Mouse (Mus musculus): ENCODE data around the gene Rnf151. TPM values are rescaled to one million over a fixed set of nuclear protein-coding genes. Genes with fewer than 3 reads are reported as not detected.

Rnf151 gene
- polyA plus RNA-seq, 1 experiment from 2014 or later = not detected

DNA sequence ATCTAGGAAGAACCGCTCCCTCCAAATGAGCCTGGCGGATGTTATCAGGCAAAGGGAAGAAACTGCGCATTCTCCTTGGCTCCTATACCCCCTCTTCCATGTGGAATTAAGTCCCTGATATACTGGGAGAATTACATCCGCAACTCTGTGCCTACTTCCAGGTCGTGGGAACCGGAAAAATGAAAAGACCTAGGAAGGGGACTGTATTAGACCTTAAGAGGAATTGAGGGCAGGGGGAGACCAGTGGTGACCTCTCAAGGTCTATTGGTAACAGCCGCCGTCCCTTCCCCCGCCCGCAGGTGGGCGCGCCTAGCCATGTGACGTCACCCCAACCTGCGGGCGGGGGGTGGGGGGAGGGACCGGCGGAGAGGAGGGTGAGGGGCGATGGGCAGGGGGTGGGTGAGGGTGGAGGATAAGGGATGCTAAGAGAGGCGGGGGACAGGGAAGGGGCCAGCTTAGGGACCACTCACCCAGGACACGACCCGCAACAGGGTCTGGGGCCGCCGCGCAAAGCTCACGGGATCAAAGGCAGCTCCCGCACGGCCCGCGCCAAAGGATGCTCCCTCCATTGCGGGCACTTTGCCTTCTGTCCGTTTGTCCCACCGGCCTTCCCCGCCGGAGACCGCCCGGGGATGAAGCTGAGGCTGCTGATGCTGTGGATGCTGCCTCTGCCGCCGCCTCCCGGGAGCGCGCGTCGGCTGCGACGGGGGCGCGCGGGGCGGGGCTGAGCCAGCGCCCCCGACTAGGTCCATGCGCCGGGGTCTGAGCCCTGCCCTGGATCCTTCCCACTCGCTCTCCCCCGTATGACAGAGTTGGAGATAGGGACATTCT is 28.4 kb downstream of the Rnf151 start, which contains the start of gene Syngr3:
Gene Syngr3 (minus strand): TSS at position 705 of the 831 bp plus-strand sequence.
- under 1% methylated on average over 54 of the region's 55 CpGs for WGBS
- no peak for TF ChIP-seq CTCF (IDR thresholded peaks at IDR 0.05; ENCODE audit: low read depth)
- peaks cover 14% of the 10 kb centered on the region for H3K27me3 ChIP-seq (ENCODE audit: insufficient read depth, low read length)
- DNase-seq (ENCODE audit: low spot score) = no peak
- H3K36me3 ChIP-seq (ENCODE audit: insufficient read depth, low read length) = 0 out of 2 replicates have a peak, but pooled peaks cover 9% of the 10 kb centered on the region
- no peak for ATAC-seq (replicated peaks; ENCODE audit: low FRiP score, low read depth)
- H3K27ac ChIP-seq = no peak within 1 kb of the TSS
- peak within 1 kb of the TSS; percentile 49; the same call in 1 of the 2 replicates for H3K9ac ChIP-seq (ENCODE audit: low read depth, low read length)
- peak within 1 kb of the TSS; percentile 89 for H3K4me2 ChIP-seq (ENCODE audit: low read length)
- no peaks in the 10 kb centered on the region for H3K9me3 ChIP-seq (replicated peaks; ENCODE audit: low read length)
- peak within 1 kb of the TSS; percentile 43 for H3K4me3 ChIP-seq (replicated peaks; ENCODE audit: low read depth, low read length)
- peaks cover 15% of the 10 kb centered on the region for H3K4me1 ChIP-seq (replicated peaks; ENCODE audit: insufficient read depth, low read length)

- H3K4me2 ChIP-seq (ENCODE audit: low read length) = peak overlapping the region; percentile 61
- 21% methylated on average over 23 of the region's 23 CpGs for WGBS
- no peak for ATAC-seq (replicated peaks; ENCODE audit: low FRiP score, low read depth)
- no peaks in the 10 kb centered on the region for H3K9me3 ChIP-seq (replicated peaks; ENCODE audit: low read length)
- TF ChIP-seq CTCF (IDR thresholded peaks at IDR 0.05; ENCODE audit: low read depth) = no peak
- H3K36me3 ChIP-seq (ENCODE audit: insufficient read depth, low read length) = 0 out of 2 replicates have a peak, but pooled peaks cover 2% of the 10 kb centered on the region
- peak overlapping the region; percentile 32 for H3K4me3 ChIP-seq (replicated peaks; ENCODE audit: low read depth, low read length)
- peaks cover 15% of the 10 kb centered on the region for H3K4me1 ChIP-seq (replicated peaks; ENCODE audit: insufficient read depth, low read length)
- H3K27me3 ChIP-seq (ENCODE audit: insufficient read depth, low read length) = peaks cover 14% of the 10 kb centered on the region
- peak overlapping the region; percentile 40 for H3K9ac ChIP-seq (ENCODE audit: low read depth, low read length)
- DNase-seq (ENCODE audit: low spot score) = no peak
- H3K27ac ChIP-seq = no peak overlapping the region
These were observed 30.3 kb downstream of the Rnf151 start for GRCm38 (mm10) chr17:24687599-24687998.

GRCm38 (mm10) chr17:24687146-24687595 is 30.7 kb downstream of the Rnf151 start:
- no peak for DNase-seq (ENCODE audit: low spot score)

DNA sequence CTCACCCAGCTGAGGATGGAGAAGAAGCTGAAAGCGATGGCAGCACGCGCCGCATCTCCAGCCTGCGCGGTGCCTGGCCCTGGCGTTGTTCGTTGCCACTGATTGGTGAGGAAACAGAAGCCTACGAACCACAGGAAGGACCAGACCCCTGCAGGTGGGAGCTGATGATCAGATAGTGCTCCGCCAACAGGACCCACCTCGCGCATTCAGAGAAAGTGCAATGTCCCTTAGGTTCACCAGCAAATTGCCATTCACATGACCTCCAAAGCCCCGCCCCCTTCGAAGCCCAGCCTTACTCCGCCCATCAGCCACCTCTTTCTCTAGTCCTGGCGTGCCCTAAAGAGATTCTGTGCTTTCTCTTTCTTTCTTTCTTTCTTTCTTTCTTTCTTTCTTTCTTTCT is 31.3 kb downstream of the Rnf151 start:
- peak overlapping the region; percentile 1; the same call in 1 of the 2 replicates for H3K4me2 ChIP-seq (ENCODE audit: low read length)
- peaks cover 14% of the 10 kb centered on the region for H3K27me3 ChIP-seq (ENCODE audit: insufficient read depth, low read length)
- DNase-seq (ENCODE audit: low spot score) (peak; percentile 73), ATAC-seq (replicated peaks; ENCODE audit: low FRiP score, low read depth) (no peak)
- H3K4me3 ChIP-seq (replicated peaks; ENCODE audit: low read depth, low read length) = no peak overlapping the region
- no peak overlapping the region for H3K27ac ChIP-seq
- 0 out of 2 replicates have a peak, but pooled peaks cover 4% of the 10 kb centered on the region for H3K36me3 ChIP-seq (ENCODE audit: insufficient read depth, low read length)
- TF ChIP-seq CTCF (IDR thresholded peaks at IDR 0.05; ENCODE audit: low read depth) = no peak
- H3K9ac ChIP-seq (ENCODE audit: low read depth, low read length) = no peak overlapping the region
- H3K4me1 ChIP-seq (replicated peaks; ENCODE audit: insufficient read depth, low read length) = peaks cover 15% of the 10 kb centered on the region
- no peaks in the 10 kb centered on the region for H3K9me3 ChIP-seq (replicated peaks; ENCODE audit: low read length)
- 40% methylated on average over 16 of the region's 16 CpGs for WGBS

More at GRCm38 (mm10) chr17:24687146-24687595, 30.7 kb downstream of the Rnf151 start:
- under 1% methylated on average over 24 of the region's 25 CpGs for WGBS
- peaks cover 15% of the 10 kb centered on the region for H3K4me1 ChIP-seq (replicated peaks; ENCODE audit: insufficient read depth, low read length)
- H3K9me3 ChIP-seq (replicated peaks; ENCODE audit: low read length) = no peaks in the 10 kb centered on the region
- H3K4me2 ChIP-seq (ENCODE audit: low read length) = peak overlapping the region; percentile 61
- no peak overlapping the region for H3K27ac ChIP-seq
- peaks cover 14% of the 10 kb centered on the region for H3K27me3 ChIP-seq (ENCODE audit: insufficient read depth, low read length)
- peak overlapping the region; percentile 32 for H3K4me3 ChIP-seq (replicated peaks; ENCODE audit: low read depth, low read length)
- H3K9ac ChIP-seq (ENCODE audit: low read depth, low read length) = peak overlapping the region; percentile 40
- ATAC-seq (replicated peaks; ENCODE audit: low FRiP score, low read depth) = peak; percentile 52
- H3K36me3 ChIP-seq (ENCODE audit: insufficient read depth, low read length) = 0 out of 2 replicates have a peak, but pooled peaks cover 2% of the 10 kb centered on the region
- peak; percentile 20; the same call in 1 of the 2 replicates for TF ChIP-seq CTCF (IDR thresholded peaks at IDR 0.05; ENCODE audit: low read depth)

GRCm38 (mm10) chr17:24677500-24678080 is 40.3 kb downstream of the Rnf151 start:
- no peak for ATAC-seq (replicated peaks; ENCODE audit: low FRiP score, low read depth)
- Histone ChIP-seq H3K27ac (no peak overlapping the region), H3K4me1 (replicated peaks; ENCODE audit: insufficient read depth, low read length) (no peaks in the 10 kb centered on the region), H3K27me3 (ENCODE audit: insufficient read depth, low read length) (no peaks in the 10 kb centered on the region), H3K4me2 (ENCODE audit: low read length) (no peak overlapping the region), H3K9ac (ENCODE audit: low read depth, low read length) (no peak overlapping the region), H3K4me3 (replicated peaks; ENCODE audit: low read depth, low read length) (no peak overlapping the region), H3K9me3 (replicated peaks; ENCODE audit: low read length) (no peaks in the 10 kb centered on the region), H3K36me3 (ENCODE audit: insufficient read depth, low read length) (peaks cover 48% of the 10 kb centered on the region)
- no peak for TF ChIP-seq CTCF (IDR thresholded peaks at IDR 0.05; ENCODE audit: low read depth)
- 81% methylated on average over 24 of the region's 24 CpGs for WGBS
- no peak for DNase-seq (ENCODE audit: low spot score)

GRCm38 (mm10) chr17:24676877-24677276 is 41.0 kb downstream of the Rnf151 start:
- 93% methylated on average over 5 of the region's 5 CpGs for WGBS
- H3K27me3 ChIP-seq (ENCODE audit: insufficient read depth, low read length) = no peaks in the 10 kb centered on the region
- H3K9ac ChIP-seq (ENCODE audit: low read depth, low read length) = no peak overlapping the region
- DNase-seq (ENCODE audit: low spot score) (no peak), ATAC-seq (replicated peaks; ENCODE audit: low FRiP score, low read depth) (no peak)
- no peaks in the 10 kb centered on the region for H3K9me3 ChIP-seq (replicated peaks; ENCODE audit: low read length)
- H3K4me2 ChIP-seq (ENCODE audit: low read length) = no peak overlapping the region
- no peak overlapping the region for H3K27ac ChIP-seq
- TF ChIP-seq CTCF (IDR thresholded peaks at IDR 0.05; ENCODE audit: low read depth) = no peak
- H3K36me3 ChIP-seq (ENCODE audit: insufficient read depth, low read length) = peaks cover 45% of the 10 kb centered on the region
- no peak overlapping the region for H3K4me3 ChIP-seq (replicated peaks; ENCODE audit: low read depth, low read length)
- peaks cover 6% of the 10 kb centered on the region for H3K4me1 ChIP-seq (replicated peaks; ENCODE audit: insufficient read depth, low read length)
